Mouse (Mus musculus) hindbrain, embryonic 11.5 days (tissue): ENCODE measurements around the gene Klhl33. TPM values are rescaled to one million over a fixed set of nuclear protein-coding genes. Genes with fewer than 3 reads are reported as not detected.

Source experiments
- ATAC-seq: fragments of 200-750 bp; cut with Nextera tagmentation; 2 replicates; pipeline ENCODE4 v1.8.0; 2017; ENCODE audit warnings: mild to moderate bottlenecking, moderate TSS enrichment, moderate library complexity; ENCODE audit not compliant: low FRiP score
- DNase-seq: peaks from one replicate; pipeline ENCODE4 v3.0.0-alpha.2; 2015; ENCODE audit warnings: low spot score
- H3K27ac ChIP-seq: fragments of 300-500 bp; sonication (generic); 2 replicates; pipeline ENCODE4 v1.5.1; 2014; ENCODE audit warnings: mild to moderate bottlenecking, low read depth, low read length
- H3K27me3 ChIP-seq: fragments of 300-500 bp; sonication (generic); 2 replicates; pipeline ENCODE4 v1.6.1; 2014; ENCODE audit warnings: mild to moderate bottlenecking, low read length, moderate library complexity, mixed read lengths; ENCODE audit not compliant: control insufficient read depth, insufficient read depth
- H3K36me3 ChIP-seq: fragments of 300-500 bp; sonication (generic); 2 replicates; pipeline ENCODE4 v1.6.1; 2014; ENCODE audit warnings: mild to moderate bottlenecking, low read length, moderate library complexity, mixed read lengths; ENCODE audit not compliant: control insufficient read depth, insufficient read depth
- H3K4me1 ChIP-seq: fragments of 300-500 bp; sonication (generic); replicated peaks from 2 replicates; pipeline ENCODE4 v1.6.1; 2014; ENCODE audit warnings: low read length, mixed read lengths; ENCODE audit not compliant: control insufficient read depth, insufficient read depth
- H3K4me2 ChIP-seq: fragments of 300-500 bp; sonication (generic); replicated peaks from 2 replicates; pipeline ENCODE4 v1.6.1; 2014; ENCODE audit warnings: mild to moderate bottlenecking, low read depth, low read length
- H3K4me3 ChIP-seq: fragments of 300-500 bp; sonication (generic); 2 replicates; pipeline ENCODE4 v1.5.1; 2014; ENCODE audit warnings: low read depth, low read length
- H3K9ac ChIP-seq: fragments of 300-500 bp; sonication (generic); 2 replicates; pipeline ENCODE4 v1.6.1; 2014; ENCODE audit warnings: low read depth, low read length
- H3K9me3 ChIP-seq: fragments of 300-500 bp; sonication (generic); 2 replicates; pipeline ENCODE4 v1.6.1; 2016; ENCODE audit warnings: low read length; ENCODE audit not compliant: control insufficient read depth
- WGBS: fragments of 180-500 bp; shearing (Covaris S2); extraction: QIAGEN DNeasy Blood & Tissue Kit; methylation state at CpG from one replicate; pipeline ENCODE4 v1.1.7; 2014; 5-methylcytosine and 5-hydroxymethylcytosine counted together
- polyA plus RNA-seq: library from polyadenylated mRNA; unstranded; fragments of >200 nt; fragmentation: Nextera tagmentation; extraction: Ambion mirVana; gene quantifications from 2 replicates; pipeline ENCODE4 v1.2.1, GENCODE M21; 2014

Klhl33 gene
- polyA plus RNA-seq, 1 experiment from 2014 or later = not detected

DNA sequence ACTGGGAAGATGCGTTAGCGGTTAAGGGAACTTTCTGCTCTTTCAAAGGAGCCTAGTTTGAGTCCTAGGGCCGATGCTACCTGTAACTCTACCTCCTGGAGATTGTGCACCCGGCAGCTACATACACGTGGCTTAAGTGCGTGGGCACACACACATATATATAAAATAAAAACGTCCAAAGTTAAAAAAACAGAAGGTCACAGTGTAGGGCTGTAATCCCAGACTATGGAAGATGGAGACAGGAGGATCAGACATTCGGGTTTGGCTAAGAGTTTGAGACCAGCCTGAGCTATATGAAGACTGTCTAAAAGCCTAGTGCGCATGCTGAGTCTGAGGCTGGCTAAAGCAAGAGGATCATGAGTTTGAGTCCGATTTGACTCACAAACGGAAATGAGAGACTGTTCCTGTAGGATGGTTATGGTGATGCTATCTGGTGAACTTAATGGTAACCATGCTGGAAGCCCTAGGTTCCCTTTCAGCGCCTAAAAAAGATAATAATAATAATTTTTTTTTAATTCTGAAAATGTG is 34.2 kb upstream of the Klhl33 start:
- H3K27ac ChIP-seq = peak overlapping the region; percentile 82
- WGBS = 12% methylated on average over 12 of the region's 12 CpGs
- H3K36me3 ChIP-seq = peaks cover 2% of the 10 kb centered on the region; the same call in 1 of the 2 replicates
- peak overlapping the region; percentile 97 for H3K4me3 ChIP-seq
- no peaks in the 10 kb centered on the region; the same call in 1 of the 2 replicates for H3K4me1 ChIP-seq
- no peaks in the 10 kb centered on the region for H3K9me3 ChIP-seq
- H3K4me2 ChIP-seq = peak overlapping the region; percentile 57
- peak overlapping the region; percentile 58 for H3K9ac ChIP-seq
- no peak for ATAC-seq
- peak; percentile 23 for DNase-seq
- H3K27me3 ChIP-seq = no peaks in the 10 kb centered on the region

DNA sequence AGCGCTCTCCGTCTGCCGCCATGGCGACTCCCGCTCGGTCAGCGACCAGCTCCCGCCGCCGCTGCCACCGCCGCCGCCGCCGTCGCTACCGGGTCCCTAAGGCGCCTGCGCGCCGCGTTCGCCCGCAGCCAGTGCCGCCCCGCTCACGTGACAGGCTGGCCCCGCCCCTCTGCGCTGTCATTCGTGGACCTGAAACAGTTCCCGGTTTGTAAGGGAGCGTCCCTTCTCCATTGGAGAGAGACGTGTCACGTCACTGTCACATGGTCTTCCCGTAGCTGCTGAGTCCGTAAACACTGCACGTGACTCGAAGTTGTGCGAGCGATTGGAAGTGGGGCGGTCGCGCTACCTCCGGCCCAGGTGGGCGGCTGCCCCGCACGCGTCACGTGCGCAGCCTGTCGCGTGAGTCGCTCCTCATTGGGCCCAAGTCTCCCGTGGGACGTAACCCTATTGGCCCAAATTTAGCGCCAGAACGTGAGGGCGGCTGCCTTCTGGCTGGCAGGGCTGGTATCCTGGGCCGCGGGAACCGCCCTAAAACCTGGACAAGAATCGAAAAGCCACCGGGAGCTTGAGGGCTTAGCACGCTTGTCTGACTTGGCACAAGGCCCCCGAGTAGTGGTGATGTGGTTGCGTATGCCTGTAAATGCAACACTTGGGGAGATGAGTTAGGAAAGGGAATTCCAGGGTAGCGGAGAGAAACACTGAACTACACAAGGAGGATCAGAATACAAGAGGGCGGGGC is 33.6 kb upstream of the Klhl33 start, which contains the start of the genes Pip4p1 and Pnp:
TSS of gene Pip4p1 (minus strand) at position 103 of the 739 bp plus-strand sequence.
TSS of gene Pnp (plus strand) at position 329 of the 739 bp plus-strand sequence.
- H3K9ac ChIP-seq = peak within 1 kb of the TSS; percentile 97
- peak; percentile 99 for ATAC-seq

DNA sequence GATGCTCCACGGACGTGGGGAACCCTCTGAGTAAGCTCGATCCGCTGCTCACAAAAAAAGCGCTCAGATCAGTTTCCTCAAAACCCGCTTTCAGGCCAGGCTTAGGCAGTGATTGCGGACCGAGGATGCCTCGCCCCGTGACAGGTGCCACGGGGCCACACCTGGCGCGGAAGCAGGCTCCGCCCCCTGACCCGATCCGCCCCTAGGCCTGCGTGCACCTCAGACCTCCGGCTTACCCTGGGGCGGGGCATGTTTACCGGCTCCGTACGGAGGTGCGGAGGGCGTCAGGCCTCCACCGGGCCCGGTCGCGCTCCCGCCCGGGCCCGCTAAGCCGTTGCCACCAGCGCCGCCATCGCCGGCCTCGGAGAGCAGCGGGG is 33.1 kb upstream of the Klhl33 start:
- DNase-seq (no peak), ATAC-seq (peak; percentile 61)
- Histone ChIP-seq H3K36me3 (peaks cover 6% of the 10 kb centered on the region; the same call in 1 of the 2 replicates), H3K27ac (peak overlapping the region; percentile 74), H3K27me3 (no peaks in the 10 kb centered on the region), H3K9me3 (no peaks in the 10 kb centered on the region), H3K4me2 (peak overlapping the region; percentile 84), H3K4me3 (peak overlapping the region; percentile 97), H3K4me1 (no peaks in the 10 kb centered on the region; the same call in 1 of the 2 replicates), H3K9ac (peak overlapping the region; percentile 97)
- under 1% methylated on average over 38 of the region's 38 CpGs for WGBS

More for the DNA sequence above, 33.6 kb upstream of the Klhl33 start, which contains the start of the genes Pip4p1 and Pnp:
- Histone ChIP-seq H3K9me3 (no peaks in the 10 kb centered on the region), H3K4me2 (peak within 1 kb of the TSS; percentile 84), H3K4me1 (no peaks in the 10 kb centered on the region; the same call in 1 of the 2 replicates), H3K27me3 (no peaks in the 10 kb centered on the region), H3K4me3 (peak within 1 kb of the TSS; percentile 97), H3K36me3 (peaks cover 6% of the 10 kb centered on the region; the same call in 1 of the 2 replicates), H3K27ac (peak within 1 kb of the TSS; percentile 82)
- under 1% methylated on average over 55 of the region's 68 CpGs for WGBS
- peak; percentile 97 for DNase-seq

DNA sequence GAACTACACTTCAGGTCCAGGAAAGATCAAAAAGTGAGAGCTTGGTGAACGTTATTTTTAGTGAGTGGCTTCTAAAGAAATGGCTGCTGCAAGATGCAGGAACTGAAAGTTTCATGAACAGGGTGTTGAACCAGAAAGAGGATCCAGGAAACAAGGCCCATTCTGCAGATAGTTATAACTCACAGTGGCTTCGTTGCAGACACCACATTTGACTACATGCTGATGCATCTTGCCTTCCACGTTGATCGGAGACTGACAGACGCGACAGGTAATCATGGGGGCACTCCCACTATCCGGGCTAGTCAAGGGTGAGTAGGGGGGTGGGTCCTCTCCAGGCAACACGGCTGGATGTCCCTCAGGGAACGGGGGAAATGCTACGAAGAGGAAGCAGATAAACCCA is 32.6 kb upstream of the Klhl33 start:
- peak; percentile 21 for DNase-seq

DNA sequence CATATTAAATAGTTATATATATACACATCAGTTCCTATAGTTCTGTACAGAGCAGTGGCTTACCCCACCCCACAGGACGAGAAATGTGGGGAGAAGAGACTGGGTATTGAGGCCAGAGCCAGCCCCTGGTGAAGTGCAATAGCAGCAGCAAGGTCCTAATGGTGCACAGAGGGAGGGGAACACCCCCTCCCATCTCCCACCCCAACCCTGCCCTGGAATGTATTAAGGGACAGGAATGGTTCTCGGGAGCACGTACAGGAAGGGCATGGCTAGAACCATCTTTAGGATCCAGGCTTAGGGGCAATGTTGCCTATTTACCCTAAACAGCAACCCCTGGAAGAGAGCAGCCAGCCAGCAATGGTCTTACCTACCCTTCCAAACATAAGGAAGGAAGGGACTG is 30.1 kb upstream of the Klhl33 start:
- no peak for ATAC-seq

More for the DNA sequence above, 32.6 kb upstream of the Klhl33 start:
- Histone ChIP-seq H3K27ac (no peak overlapping the region), H3K4me3 (peak overlapping the region; percentile 97), H3K36me3 (peaks cover 6% of the 10 kb centered on the region; the same call in 1 of the 2 replicates), H3K4me1 (no peaks in the 10 kb centered on the region; the same call in 1 of the 2 replicates), H3K4me2 (peak overlapping the region; percentile 84), H3K9ac (peak overlapping the region; percentile 97), H3K9me3 (no peaks in the 10 kb centered on the region), H3K27me3 (no peaks in the 10 kb centered on the region)
- WGBS = 20% methylated on average over 10 of the region's 10 CpGs
- no peak for ATAC-seq

DNA sequence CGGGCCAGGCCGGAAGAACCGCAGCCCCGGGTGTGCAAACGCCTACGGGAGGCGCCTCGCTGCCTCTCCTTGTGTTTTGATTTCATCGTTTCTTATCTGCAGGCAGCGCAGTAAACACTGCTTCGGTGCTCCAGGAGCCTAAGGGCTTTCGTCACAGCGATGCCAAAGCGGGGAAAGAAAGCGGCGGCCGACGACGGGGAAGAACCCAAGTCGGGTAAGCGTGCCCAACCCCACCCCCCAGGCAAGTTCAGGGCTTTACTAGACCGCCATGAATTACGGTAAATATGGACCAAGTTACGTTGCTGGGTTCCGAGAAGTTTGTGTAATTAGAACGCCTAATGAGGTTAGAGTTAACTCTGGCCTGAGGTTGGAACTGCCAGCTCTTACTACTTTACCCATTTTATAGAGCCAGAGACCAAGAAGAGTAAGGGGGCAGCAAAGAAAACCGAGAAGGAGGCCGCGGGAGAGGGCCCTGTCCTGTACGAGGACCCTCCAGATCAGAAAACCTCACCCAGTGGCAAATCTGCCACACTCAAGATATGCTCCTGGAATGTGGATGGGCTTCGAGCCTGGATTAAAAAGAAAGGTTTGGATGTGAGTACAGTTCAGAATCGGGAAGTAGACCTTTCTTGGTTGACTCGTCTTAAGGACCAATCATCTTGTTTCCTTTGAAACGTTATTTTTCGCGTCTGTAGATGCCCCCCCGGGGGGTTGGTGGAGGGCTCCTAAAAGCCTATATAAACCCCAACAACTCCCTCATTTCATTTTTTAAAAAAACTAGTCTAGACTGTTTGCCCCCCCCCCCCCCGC is 28.0 kb upstream of the Klhl33 start:
- Histone ChIP-seq H3K9me3 (no peaks in the 10 kb centered on the region), H3K27me3 (no peaks in the 10 kb centered on the region), H3K9ac (peak overlapping the region; percentile 88), H3K36me3 (peaks cover 6% of the 10 kb centered on the region; the same call in 1 of the 2 replicates), H3K4me2 (peak overlapping the region; percentile 51), H3K4me1 (no peaks in the 10 kb centered on the region; the same call in 1 of the 2 replicates), H3K27ac (peak overlapping the region; percentile 80), H3K4me3 (peak overlapping the region; percentile 82)
- WGBS = 2% methylated on average over 38 of the region's 38 CpGs
- 0 out of 2 replicates have a peak, but pooled peaks have one; percentile 2 for ATAC-seq
- no peak for DNase-seq

More for the DNA sequence above, 30.1 kb upstream of the Klhl33 start:
- no peak for DNase-seq
- Histone ChIP-seq H3K27me3 (no peaks in the 10 kb centered on the region), H3K4me1 (no peaks in the 10 kb centered on the region; the same call in 1 of the 2 replicates), H3K9ac (no peak overlapping the region), H3K4me2 (no peak overlapping the region), H3K27ac (no peak overlapping the region), H3K36me3 (peaks cover 6% of the 10 kb centered on the region; the same call in 1 of the 2 replicates), H3K4me3 (no peak overlapping the region), H3K9me3 (no peaks in the 10 kb centered on the region)
- WGBS = 64% methylated on average over 3 of the region's 3 CpGs

DNA sequence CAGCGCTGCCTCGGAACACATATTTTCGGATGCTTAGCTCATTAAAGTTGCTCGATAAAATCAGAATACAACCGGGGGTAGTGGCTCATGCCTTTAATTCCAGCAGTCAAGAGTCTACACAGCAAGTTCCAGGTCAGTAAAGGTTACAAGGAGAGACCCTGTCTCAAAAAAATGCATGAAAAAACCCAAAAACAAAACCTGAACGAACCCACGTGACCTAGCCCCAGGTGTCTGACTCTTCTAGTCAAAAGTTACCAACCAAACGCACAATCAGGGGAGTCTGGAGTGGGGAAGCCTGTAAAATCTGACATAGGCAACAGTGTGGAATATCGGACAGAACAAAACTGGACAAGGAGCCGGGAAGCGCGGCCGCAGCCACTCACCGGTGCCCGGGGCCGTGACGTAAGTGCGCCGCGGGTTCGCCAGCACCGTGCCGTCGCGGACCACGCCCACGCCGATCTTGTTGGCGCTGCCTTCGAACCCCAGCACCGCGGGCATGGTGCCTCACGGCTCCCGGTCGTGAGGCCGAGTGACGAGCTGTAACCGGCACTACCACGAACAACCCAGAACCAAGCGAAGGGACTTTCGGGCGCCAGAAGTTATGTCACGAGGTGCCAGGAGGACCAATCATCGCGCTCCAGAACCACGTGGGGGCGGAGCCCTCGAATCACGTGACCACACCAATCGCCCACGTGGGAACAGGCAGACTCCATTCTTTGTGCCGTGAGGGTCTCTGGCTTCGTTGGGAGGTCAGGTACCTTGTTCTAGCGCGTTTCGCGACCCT is 27.2 kb upstream of the Klhl33 start, which contains the start of the genes Osgep and Apex1:
TSS of gene Osgep (minus strand) at position 613 of the 784 bp plus-strand sequence.
TSS of gene Apex1 (plus strand) at position 688 of the 784 bp plus-strand sequence.
- DNase-seq = peak; percentile 98
- H3K9me3 ChIP-seq = no peaks in the 10 kb centered on the region
- WGBS = under 1% methylated on average over 54 of the region's 57 CpGs
- peak within 1 kb of the TSS; percentile 88 for H3K9ac ChIP-seq
- no peaks in the 10 kb centered on the region; the same call in 1 of the 2 replicates for H3K4me1 ChIP-seq
- H3K27ac ChIP-seq = peak within 1 kb of the TSS; percentile 80
- peak within 1 kb of the TSS; percentile 82 for H3K4me3 ChIP-seq
- H3K4me2 ChIP-seq = peak within 1 kb of the TSS; percentile 59
- H3K36me3 ChIP-seq = peaks cover 6% of the 10 kb centered on the region; the same call in 1 of the 2 replicates
- ATAC-seq = peak; percentile 94
- no peaks in the 10 kb centered on the region for H3K27me3 ChIP-seq
